Mouse (Mus musculus): ENCODE measurements around the gene Mfsd11.
A peak's percentile ranks its signal among the peaks of the same experiment; 100 is the strongest.
"Not testable (repeated sequence)": the region's sequence is repeated elsewhere in the genome, so short reads cannot be mapped to it uniquely, and the experiment has no call there.

The Mfsd11 gene

DNA sequence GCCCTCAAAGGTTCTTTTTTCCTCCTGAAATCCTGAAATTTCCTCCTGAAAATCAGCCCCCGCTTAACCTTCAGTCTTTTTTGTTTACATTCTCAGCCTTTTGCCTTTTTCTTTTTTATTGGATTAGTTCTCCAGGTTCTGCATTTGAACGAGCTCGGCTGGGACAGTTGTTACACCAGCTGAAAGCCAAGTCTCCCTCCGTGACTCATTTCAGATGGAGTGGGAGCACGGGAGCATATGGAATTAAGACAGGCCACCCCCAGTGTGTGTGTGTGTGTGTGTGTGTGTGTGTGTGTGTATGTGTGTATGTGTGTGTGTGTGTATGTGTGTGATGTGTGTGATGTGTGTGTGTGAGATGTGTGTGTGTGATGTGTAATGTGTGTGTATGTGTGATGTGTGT lies 29.2 kb downstream of the Mfsd11 start:
- no peak for DNase-seq (ENCODE audit: low spot score)

DNA sequence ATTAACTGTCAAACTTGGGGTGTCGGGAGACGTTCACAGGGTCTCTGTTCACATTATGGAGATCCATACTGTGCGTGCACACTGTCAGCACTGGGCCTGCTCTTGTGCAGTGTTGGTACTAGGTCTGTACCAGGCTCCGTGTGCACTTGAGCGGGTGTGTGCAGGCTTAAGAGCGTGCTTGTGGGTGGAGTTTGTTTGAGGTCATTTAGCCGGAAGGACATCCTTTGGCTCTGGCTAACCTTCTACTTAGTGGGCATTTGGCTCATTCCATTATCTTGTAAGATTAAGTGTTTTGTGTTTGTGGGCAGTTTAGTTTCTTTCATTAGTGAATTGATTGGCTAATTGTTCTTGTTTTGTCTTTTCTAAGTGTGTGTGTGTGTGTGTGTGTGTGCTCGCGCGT lies 30.2 kb downstream of the Mfsd11 start:
- DNase-seq (ENCODE audit: low spot score), result no peak

DNA sequence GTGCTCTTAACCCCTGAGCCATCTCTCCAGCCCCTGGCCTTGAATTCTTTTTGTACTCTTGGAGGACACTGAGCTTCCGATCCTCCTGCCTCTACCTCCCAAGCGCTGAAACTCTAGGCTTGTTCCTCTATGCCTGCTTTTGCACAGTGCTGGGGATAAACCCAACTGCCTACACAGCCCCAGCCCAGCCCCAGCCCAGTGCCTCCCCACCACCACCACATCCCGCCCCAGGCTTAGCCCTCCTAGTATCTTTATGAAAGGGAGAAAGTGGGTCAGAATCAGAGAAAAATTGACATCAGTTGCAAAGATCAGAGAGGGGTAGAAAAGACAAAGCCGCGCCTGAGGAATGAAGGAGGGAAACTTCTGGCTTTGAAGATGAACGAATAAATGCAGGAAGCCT lies 31.8 kb downstream of the Mfsd11 start:
- no peak for DNase-seq (ENCODE audit: low spot score)

DNA sequence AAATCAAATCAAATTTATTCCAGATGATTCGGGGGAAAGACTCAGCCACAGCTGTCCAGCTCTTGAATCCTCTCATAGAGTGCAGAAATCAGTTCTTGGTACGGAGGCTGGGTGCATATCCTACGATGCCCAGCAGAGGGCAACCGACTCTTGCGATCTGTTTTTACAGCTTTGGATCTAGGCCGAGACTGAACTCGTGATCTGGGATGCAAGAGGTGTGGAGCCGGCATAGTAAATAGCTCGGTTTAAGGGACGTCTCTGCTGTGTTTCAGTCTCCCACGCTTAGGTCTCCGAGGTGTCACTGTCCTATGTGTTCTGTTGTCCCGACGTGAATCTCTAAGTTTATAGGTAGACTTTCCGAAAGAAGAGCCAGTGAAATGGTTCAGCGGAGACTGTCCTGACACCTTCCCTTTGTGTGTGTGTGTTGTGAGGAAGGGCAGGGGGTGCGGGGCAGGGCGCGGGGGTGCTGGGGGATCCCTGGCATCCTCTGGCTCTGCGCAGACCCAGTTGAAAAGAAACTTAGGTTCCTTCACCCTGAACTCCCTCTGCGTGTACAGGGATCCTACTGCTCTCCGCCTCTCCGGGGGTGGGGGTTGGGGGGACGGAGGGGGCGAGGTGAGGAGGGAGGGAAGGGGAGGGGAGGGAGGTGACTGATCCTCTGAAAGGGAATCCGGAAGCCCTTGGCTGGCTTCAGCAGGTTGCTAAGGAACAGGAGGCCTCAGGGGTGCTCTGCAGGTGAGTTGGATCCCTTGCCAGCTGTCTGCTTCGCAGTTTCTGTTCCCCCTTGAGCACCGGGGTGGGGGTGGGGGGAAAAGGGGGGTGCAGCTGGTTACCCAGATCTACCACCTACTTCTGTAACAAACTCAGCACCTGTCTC lies 33.3 kb downstream of the Mfsd11 start:
- peak; percentile 87 for DNase-seq (ENCODE audit: low spot score)

DNA sequence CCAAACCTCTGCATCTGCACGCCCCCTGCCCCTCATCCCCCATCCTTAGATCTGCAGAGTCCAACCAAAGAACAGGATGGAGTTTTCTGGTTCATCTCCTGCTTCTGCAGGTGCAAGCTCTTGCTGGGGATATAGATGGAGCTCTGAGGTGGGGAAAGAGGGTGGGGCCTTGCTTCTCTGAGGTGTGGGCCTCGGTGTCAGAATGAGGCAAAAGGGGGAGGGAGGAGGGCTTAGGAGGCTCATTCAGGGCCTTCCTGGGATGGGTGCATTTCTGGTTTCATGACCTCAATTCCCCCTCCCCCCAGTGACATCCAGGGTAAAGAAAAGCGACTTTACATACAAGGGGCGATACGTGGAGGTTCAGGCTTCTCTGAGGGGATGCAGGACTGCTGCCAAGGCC lies 34.9 kb downstream of the Mfsd11 start:
- DNase-seq (ENCODE audit: low spot score), result no peak

DNA sequence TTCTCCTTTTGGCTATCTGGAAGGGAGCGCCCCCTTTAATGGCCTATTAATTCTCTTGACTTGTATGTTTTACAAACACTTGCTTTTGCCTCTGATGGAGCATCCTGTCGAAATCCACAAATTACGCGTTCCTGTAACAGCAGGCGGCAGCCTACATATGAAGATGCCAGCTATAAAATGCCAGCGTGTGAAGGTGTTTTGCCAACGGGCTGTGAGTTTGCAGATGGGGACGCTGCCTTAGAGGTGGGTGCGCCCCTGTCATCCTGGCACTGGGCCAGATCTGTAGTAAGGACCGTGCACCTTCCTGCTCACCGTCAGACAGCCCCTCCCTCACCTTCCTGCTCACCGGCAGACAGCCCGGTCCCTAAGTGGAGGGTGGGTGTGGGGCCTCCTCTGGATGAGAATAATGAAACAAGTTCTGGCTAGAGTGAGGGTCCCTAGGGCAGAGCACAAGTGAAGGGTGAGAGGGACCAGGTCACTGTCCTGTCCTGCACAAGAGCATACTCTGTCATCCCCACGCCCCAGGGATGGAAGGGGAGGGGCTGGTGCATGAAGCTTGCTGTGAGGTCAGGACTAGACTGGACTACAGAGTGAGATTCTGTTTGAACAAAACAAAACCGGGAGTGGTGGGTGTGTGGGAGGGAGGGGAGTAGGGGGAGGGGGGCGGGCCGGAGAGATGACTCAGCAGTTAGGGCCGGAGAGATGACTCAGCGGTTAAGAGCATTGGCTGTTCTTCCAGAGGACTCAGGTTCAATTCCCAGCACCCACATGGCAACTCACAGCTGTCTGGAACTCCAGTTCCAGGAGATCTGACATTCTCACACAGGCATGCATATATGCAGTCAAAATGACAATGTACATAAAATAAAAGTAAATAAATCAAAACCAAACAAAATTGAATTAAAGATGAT lies 41.5 kb downstream of the Mfsd11 start:
- DNase-seq (ENCODE audit: low spot score), result no peak

DNA sequence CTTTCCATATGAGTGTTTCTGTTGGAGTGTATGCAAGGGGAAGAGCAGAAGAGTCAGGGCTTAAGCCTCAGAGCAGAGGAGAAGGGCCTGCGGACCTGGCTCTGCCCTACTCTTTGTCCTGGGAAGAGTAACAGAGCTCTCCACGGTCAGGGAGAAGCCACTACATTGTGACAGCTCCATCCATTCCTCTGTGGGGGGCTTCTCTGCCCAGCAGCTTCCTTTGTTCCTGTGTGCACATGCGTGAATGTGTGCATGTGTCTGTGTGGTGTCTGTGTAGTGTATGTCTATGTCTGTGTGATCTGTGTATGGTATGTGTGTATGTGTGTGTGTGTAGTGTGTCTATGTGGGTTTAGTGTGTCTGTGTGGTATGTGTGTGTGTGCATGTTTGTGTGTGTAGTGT lies 43.2 kb downstream of the Mfsd11 start:
- no peak for DNase-seq (ENCODE audit: low spot score)

DNA sequence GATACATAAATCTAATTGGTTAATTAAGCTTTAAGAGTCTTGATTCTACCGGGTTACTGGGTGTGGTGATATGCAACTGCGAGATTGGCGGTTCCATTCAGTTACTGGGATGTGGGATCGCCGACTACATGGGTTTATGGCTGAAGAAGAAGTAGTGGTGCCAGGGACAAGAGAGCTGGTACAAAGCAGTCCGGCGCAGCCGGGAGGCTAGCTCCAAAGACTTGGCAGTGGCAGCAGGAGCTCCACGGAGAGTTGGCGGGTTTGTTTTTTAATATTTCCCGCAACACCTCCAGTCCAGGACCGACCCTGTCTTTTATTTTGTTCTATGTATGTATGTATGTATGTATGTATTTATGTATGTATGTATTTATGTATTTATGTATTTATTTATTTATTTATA lies 47.0 kb downstream of the Mfsd11 start:
- DNase-seq (ENCODE audit: low spot score), result no peak

DNA sequence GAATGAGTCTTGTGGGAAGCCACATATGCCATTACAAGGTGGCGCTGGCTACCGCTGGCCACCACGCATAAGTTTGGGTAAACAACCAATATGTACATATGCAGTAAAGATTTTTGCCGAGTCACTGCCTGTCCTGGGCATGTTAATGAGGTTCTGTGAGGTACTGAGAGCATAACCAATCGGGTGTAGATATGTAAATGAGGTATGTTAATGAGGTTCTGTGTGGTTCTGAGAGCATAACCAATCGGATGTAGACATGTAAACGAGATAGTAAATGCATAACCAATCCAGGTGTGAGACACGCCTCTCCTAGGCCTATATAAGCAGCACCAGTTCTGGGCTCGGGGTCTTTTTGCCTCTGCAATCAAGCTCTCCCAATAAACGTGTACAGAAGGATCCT lies 50.3 kb downstream of the Mfsd11 start:
- not testable (repeated sequence) for DNase-seq (ENCODE audit: low spot score)

DNA sequence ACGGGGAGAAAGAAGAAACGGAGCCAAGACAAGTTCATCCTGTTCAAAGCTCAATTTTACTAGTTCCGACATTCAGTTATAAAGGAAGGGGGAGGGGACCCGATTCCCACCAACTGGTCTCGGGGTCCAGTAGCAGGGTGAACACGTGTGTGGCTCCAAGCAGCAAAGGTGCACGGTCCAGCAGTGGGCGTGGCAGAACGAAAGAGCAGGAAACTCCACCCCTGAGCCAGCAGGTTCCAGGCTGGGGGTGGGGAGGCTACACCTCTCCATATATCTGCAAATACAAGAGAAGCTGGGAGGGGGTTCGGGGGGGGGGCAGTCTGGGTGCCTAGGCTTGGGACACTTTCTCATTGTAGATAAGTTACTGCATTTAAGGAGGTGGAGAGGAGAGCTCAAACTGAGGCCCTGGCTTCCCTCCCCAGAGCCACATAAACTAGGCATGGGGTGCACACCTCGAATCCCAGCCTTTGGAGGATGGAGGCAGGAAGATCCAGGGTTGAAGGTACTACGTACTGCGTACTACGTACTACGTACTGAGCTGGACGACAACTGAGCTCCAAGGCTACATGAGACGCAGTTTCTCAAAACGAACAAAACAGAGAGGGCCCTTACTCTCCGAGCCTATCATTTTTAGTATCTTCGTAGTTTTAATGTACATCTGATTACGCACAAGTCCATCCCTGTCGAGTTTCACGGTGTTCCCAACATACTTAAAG lies 53.7 kb downstream of the Mfsd11 start:
- no peak for DNase-seq (ENCODE audit: low spot score)

DNA sequence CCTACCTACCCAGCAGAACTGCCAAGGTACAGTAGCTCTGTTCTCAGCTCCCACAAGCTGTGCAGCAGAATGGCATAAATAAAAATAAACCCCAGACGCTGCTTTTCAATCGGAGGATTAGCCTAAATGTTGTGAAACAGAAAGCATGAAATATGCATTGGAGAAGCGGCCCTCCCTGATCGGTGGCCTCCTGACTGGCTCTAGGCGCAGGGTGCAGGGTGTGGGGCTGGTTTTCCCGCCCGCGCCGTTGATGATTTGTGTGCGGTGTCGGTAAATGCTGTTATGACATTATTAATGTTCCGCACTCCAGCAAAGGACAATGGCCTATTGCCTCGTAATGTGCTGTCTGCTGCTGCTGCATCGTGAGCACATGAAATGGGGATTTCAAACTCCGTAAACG lies 61.3 kb downstream of the Mfsd11 start:
- DNase-seq (ENCODE audit: low spot score), result no peak

DNA sequence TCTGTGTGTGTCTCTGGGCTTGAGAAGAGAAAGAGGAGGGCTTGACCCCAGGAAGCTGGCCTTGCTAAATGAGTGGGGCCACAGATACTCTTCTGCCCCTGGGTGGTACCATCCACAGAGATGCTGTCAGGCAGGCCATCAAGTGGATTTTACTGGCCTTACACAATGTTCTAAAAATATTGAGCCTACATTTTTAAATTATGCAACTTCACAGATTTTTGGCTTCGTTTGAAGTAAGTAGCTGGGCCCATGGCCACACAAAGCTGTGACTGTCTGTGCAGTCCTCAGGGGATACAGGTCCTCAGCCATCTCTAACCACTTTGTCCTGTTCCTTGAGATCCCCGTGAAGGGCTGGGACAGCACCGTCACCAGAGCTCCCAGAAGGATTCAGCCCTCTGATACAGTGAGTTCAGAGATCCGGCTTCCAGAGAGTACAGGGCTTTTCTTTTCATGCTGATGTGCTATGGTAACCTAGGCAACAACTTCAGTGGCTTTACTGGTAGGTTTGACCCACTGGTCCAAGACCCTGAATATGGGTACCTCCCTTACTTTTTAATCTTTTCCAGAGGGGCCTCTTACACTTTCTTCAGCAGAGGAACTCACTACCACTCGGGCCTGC lies 62.1 kb downstream of the Mfsd11 start:
- DNase-seq (ENCODE audit: low spot score), result no peak

DNA sequence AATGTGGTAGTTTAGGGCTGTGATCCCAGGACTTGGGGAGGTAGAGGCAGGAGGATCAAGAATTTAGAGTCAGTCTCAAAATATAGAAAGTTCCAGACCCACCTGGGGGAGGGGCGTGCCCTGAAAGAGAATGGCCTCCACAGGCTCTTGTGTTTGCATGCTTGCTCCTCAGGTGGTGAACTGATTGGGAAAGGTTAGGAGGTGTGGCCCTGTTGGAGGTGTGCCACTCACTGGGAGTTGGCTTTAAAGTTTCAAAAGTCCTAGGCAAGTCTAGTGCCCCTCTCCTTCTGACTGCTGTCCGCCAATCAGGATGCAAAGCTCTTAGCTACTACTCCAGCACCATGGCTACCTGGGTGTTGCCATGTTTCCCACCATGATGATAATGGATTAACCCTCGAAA lies 63.0 kb downstream of the Mfsd11 start:
- DNase-seq (ENCODE audit: low spot score), result no peak

DNA sequence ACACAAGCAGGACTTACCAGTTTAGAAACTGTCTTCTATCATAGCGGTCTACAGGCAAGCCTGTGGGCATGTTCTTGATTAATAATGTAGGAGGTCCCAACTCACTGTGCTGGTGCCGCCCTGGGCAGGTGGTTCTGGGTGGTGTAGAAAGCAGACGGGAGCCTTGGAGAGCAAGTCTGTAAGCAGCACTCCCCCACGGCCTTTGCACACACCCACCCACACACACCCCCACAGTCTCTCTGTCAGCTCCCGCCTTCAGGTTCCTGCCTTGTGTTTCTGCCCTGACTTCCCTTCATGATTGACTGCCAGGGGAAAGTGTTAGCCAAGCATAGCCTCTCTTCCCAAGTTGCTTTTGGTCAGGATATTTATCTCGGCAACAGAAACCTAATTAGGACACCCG lies 65.1 kb downstream of the Mfsd11 start:
- DNase-seq (ENCODE audit: low spot score), result no peak

DNA sequence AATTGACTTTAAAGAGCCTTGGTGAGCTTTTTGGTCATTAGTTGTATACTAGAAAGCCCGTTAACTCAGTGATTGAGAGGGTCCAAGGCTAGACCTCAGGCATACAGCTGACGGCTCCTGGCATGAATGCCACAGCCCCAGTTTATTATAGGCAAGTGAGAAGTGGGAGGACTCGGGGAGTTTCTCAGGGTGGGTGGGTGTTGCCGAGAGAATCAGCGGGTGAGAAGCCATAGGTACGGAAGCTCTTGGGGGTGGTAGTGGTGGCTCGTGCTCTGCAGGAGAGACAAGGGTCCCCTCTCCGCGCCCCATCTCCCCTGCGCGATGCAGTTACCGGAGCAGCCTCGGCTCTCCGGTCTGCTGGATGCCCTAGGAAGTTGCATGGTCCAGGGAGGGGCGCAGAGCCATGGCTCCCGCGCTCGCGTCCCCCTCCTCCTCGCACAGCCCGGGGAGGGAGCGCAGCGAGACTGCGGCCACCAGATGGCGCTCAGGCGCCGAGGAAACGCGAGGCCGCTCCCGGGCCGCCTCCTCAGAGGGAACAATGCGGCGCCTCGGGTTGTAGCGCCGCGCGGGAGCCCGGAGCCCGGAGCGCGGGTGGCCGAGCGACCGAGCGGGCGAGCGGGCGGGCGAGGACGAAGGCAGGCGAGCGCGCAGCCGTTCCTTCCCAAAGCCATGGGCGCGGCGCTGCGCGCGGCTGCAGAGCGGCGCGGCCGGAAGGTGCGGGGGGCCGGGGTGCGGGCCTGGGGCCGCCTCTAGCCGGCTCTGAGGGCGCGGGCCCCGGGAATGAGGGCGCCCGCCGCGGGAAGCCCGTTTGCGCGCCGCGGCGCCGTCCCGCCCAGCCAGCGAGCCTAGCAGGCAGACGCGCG lies 66.3 kb downstream of the Mfsd11 start, which contains the start of gene Mgat5b:
Gene Mgat5b, plus strand, starts transcription at position 541 of the 863 bp plus-strand sequence.
- peak; percentile 93 for DNase-seq (ENCODE audit: low spot score)

DNA sequence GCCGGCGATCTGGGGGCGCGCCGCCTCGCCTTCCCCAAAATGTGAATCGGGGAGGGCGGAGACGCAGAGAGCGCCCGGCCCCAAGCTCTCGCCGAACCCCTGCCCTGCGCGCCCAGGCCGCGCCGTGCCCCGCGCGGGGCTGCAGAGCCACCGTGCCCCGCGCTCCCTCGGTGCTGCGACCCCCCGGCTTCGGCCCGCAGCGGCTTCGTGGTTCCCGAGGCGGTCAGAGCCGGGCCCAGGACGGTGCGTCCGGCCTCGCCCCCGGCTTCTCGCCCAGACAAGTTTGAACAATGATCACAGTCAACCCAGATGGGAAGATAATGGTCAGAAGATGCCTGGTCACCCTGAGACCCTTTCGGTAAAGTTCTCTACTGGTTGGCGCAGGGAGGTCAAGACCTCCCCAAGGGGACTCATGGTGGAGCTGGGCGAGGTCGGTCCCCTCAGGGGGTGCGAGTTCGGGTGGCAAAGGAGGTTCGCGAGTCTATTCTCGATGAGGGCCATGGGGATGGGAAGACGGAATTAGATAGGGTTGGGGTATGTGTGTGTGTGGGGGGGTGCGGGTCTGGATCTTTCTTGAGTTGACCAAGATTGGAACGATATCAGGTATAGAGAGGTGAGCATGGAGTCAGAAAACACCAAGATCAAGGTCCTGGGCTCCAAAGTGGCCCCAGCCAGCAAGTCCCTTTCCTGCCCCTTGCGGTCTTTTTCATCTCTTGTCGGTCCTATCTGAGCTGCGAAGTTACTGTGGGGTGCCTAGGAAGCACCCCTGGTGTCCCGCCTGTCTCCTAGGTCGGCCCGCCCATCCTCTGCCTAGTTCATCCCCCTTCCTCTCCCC lies 67.2 kb downstream of the Mfsd11 start:
- no peak for DNase-seq (ENCODE audit: low spot score)

DNA sequence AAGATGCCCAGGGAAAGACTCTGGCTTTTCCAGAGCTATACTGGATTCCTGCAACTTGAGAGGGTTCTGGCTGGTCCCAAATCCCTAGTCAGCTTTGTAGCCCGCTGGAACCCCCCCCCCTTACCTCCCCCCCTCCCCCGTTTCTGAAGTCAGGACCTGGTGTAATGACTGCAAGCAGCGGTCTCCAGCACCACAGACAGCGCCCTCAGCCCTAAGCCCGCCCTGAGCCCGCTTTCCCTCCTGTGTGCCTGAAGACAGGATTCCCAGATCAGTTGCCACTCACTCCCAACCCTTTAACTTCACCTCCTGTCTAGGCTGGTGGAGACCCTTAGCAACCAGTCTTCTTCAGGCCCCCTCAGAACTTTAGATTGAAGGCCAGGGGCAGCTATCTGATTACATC lies 68.5 kb downstream of the Mfsd11 start:
- DNase-seq (ENCODE audit: low spot score), result peak; percentile 65

DNA sequence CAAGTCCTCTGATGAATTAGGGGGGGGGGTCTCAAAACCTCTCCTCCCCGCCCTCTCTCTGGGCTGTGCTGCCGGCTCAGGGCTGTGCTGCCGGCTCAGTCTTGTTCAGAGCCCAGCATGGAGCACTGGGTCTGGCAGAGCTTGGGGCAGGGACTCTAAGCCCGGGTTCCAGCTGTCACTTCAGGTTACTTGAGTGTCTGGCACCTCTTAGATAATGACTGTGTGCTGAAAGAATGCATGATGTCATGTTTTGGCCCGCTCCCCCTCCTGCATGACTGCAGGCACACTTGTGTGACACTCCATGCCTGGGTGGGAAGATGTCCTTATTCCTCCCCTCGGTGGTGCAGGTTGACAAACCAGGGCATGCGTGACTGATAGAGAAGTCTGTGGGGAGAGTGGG lies 69.8 kb downstream of the Mfsd11 start:
- no peak for DNase-seq (ENCODE audit: low spot score)

Measured in testis, postnatal 10 days (tissue).